Mouse (Mus musculus) frontal cortex, adult 2 months (tissue): ENCODE measurements around the gene Naa20. TPM values are rescaled to one million over a fixed set of nuclear protein-coding genes. Genes with fewer than 3 reads are reported as not detected.
"Not testable (repeated sequence)": the region's sequence is repeated elsewhere in the genome, so short reads cannot be mapped to it uniquely, and the experiment has no call there.

Experiments
- DNase-seq, 2 experiments: peaks; one replicate each; pipeline ENCODE4 v3.0.0; 2022; ENCODE audit warnings: low spot score in 1 of 2; ENCODE audit errors: extremely low spot score in 1 of 2
- polyA plus RNA-seq: library from polyadenylated mRNA; depleted of rRNA; stranded (reverse); fragments of >200 nt; gene quantifications from 2 replicates; pipeline ENCODE4 v1.2.3, GENCODE M21; 2012

The Naa20 gene
- polyA plus RNA-seq, 1 experiment = 90.5 TPM

DNA sequence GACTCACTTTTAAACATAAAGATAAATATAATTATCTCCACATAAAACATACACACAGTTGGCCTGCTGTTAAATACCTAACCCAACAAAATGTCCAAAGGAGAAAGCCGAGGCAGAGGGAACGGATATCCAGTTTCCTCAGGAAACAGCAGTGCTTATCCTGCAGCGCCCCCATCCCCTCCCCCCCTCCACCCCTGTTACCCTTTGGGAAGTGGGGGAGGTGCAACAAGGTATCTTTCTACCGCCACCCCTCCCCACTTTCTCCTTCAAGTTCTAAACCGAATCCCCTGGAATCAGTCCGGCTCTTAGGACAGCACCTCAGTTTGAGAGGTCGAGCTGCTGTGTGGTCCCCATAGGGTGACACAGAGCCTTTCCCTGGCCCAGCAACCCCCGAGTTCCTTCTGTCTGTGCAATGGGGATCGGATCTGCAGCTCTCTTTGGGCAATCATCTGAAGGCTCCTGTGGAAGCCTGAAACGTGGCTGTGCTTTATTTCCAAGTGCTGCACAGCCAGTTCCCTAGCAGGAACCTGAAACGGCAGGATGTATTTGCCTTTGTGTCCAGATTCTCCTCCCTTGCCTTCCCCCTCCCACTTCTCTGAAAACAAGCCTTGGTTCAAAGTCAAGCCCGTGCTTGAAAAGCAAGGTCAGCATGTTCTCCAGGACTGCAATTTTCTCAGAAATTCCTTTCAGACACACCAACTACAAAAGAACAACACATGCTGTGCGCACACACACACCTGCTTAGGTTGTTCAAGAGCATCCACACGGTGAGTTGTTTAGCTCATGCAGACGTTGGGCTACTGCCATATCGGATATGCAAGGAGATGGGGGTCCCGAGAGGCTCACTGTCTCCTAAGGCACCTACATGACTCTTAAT, 17.6 kb upstream of the Naa20 start:
- no peak for DNase-seq

DNA sequence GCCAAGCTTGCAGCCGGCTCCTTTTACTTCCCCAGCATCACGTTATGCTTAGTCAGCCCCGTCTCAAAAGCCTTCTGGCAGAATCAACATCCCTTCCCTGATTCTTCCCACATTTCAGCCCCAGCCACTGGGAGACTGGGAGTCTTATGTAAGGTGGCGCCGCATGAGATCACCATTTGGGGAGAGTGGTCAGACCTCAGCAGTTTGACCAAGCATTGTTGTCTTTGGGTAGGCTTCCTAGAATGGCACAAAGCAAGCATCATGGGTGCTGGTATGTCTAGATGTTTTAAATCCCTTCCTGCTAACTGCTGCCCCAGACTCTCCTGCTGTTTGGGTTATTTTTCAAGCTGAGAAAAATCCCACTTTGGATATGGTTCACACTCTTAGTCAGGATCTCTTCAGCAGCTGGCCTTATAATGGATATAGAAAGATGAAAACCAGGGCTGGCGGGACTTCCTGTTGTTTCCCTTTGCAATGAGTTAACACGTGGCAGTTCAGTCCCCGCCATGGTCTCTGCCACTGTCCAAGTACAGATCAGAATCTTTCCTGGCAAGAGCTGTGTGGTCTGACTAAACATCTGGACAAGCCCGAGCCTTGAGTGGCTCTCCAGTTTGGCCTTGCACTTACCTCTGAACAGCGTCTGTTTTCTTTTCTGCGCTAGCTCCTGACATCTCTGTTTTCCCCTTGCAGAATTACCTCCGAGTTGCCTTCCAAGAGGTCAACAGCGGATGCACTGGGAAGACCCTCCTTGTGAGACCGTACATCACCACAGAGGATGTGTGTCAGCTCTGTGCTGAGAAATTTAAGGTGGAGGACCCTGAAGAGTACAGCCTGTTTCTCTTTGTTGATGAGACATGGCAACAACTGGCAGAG, 16.8 kb upstream of the Naa20 start:
- peak in 1 of 2 experiments; percentile 67 for DNase-seq

GRCm38 (mm10) chr2:145887937-145888765, 13.7 kb upstream of the Naa20 start:
- peak; percentile 75 to 87 for DNase-seq

GRCm38 (mm10) chr2:145888766-145889480, 13.0 kb upstream of the Naa20 start:
- DNase-seq = no peak

DNA sequence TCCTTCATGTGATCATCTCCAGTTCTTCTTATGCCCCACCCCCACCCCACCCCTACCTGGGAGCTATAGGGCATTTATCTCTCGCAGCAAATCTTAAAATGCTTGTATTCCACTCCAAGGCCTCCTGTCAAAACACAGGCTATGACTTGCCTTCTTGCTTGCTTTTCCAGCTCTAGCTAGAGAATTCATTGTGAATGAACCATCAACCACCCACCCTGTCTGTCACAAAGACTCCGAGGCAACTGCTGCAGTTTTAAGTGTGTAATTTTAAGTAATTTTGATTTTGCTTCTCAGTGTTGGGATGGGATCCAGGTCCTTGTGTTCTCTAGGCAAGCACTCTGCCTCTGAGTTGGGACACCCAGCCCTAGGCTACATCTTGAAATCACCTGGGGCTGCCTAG, 11.3 kb upstream of the Naa20 start:
- DNase-seq = peak in 1 of 2 experiments; percentile 52

GRCm38 (mm10) chr2:145893756-145894155, 8.1 kb upstream of the Naa20 start:
- no peak for DNase-seq

GRCm38 (mm10) chr2:145898106-145898505, 3.8 kb upstream of the Naa20 start:
- no peak for DNase-seq

DNA sequence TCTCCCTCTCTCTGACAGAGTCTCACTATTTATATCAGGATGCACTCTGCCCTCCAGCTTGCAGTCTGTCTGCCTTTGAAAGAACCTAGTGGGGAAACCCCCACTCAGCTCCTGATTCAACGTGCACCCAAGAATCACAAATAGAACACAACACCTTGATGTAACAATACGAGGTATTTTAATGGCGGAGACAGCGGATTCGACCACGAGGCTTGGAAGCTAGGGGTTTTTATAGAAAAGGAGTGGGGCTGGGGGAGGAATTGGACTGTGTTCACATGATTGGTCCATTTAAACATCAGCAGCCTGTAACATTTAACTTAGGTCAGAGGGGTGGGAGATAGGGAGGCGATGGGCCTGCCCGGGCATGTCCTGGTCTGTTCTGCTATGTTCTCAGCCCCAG, 1.6 kb upstream of the Naa20 start:
- not testable (repeated sequence) for DNase-seq

GRCm38 (mm10) chr2:145903061-145903901, 1.4 kb downstream of the Naa20 start:
- DNase-seq = peak; percentile 83 to 93

DNA sequence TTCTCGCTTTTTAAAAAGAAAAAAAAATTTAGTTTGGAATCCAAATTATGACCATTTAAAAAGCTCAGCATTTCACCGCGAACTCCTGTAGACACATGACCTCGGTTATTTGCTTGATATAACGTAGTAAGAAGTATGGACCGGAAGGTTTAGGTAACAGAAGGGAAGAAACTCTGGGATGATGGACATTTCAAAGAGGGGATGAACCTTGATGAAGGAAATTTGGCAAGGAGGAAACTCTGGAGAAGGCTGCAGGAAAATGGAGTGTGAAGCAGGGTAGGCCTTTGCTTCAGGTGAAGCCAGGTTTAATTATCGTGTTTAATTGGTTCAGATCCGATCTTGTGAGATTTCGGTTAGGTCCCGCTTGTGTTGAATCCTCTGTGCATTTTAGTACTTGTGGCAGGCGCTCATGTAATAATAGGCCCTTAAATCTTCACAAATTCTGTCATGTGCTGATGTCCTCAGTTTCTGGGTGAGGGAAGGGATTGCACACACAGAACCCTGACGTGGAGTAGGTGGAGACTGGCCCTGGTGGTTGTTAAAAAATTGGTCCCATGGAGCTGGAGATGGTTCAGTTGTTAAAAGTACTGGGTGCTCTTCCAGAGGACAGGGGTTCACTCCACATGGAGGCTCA, 2.2 kb downstream of the Naa20 start:
- no peak for DNase-seq

DNA sequence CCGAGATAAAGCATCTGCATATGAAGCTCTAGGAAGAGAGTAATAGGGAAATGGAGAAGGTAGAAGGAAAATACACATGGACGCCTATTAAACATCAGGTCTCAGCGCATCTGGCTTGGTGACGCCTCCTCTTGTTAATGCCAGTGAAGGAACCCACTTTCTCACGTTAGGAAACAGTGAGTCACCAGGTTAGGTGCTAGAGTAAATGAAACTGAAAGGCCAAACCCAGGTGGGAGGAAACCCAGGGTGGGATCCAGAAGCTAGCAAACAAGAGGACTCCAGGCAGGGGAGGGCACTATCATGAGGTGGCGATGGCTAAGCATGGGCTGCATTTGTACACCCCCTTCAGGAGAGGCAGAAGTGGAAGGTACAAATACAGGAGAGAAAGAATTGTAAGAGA, 3.3 kb downstream of the Naa20 start:
- no peak for DNase-seq

GRCm38 (mm10) chr2:145905884-145906283, 4.0 kb downstream of the Naa20 start:
- not testable (repeated sequence) for DNase-seq

GRCm38 (mm10) chr2:145920941-145921650, 19.2 kb downstream of the Naa20 start:
- DNase-seq = no peak

DNA sequence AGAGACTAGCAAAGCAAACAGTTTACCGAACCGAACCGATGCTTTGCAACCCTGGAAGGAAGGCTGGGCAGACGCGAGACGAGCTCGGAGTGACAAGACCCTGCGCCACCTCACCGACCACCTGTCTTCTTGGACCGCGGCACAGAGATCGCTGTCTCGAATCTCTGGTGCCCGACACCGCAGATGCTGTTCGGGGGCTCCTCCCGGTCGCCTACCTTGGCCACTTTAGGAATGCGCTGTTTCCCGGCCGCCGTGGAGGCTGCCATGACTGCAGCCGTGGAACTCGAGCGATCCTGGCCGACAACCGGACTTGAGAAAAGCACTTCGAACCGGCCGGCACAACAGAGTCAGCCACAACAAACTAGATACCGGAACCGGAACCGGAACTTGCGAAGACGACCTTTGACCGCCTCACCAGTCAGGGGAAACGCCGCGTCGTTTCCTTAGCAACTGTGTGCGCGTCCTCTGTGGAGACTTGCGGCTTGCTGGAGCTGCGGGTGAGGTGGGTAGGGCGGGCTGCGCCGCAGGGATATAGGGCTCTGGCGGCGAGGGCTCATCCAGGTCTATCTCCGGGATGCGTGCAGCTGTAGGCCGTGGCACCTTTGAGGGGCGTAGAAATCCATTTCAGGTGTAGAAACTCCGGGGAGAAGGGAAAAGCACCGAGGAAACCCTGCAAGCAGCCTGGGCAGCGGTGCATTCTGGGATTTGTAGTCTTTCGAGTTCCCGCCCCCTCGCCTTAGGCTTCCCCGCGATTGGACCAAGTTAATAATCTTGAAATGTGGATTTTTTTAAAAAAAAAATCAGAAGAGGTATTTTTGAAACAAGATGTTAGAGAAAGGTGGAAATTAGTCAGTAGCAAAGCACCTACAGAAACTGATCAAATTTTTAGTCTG, 32.7 kb downstream of the Naa20 start, which contains the start of the genes Cfap61 and Crnkl1:
Cfap61 (plus strand) TSS at position 446 of the 893 bp plus-strand sequence.
Crnkl1 (minus strand) TSS at position 676 of the 893 bp plus-strand sequence.
- DNase-seq = peak; percentile 90 to 95

DNA sequence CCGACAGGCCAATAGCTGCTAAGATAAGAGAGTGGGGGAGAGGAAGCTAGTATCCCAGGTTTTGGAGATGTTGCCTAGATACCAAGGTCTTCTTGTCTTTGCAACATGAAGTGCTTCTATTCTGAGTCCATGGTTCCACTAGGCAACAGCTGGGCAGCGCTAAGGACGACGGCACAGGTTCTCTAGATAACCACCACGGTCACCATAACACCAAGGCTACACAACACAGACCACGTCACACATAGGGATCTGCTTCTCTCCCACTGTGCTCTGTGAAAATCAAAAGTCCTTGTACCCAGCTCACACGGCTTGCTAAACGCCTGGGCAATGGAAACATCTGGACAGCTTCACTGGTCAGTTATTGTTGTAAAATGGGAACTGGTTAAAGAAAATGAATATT, 35.1 kb downstream of the Naa20 start:
- DNase-seq = no peak

DNA sequence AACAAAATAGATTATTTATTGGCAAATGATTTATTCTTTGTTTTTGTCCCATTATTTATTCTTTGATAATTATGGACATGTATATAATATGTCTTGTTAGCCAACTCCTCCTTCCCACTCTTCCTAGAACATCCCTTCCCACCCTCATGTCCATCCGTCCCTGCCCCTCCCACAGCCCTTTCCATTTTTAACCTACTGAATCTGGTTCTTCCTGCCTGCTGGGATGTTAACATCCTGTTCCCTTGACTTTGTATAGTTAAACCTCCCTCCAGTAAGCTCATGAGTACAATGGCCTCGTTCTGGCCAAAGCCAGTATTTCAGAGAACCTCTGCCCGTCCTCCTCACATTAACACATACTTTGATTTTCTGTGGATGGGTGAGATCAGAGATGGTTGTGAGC, 39.5 kb downstream of the Naa20 start:
- DNase-seq = no peak

DNA sequence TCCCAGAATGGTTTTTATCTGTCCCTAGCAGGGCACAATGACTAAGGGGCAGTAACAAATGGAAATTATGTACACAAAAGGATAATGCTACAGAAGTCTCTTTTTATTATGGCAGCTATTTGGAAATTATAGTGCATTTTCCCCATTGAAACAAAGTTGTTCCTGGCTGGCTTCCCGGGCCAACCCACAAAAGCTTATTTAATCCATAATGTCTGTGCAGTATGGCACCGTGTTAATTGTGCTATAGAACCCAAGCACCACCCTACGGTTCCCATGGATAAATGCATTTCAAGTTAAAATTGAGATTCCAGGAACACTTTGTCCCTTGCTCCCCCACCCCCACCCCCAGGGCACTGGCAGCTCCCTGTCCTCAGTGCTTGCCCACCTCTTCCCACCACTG, 42.4 kb downstream of the Naa20 start:
- DNase-seq = peak in 1 of 2 experiments; percentile 55
